Mouse (Mus musculus) cerebellum, adult 11-12 months (tissue): ENCODE measurements around the gene Gabbr2.
A peak's percentile ranks its signal among the peaks of the same experiment; 100 is the strongest.

ENCODE experiments used
- DNase-seq: peaks from one replicate; pipeline ENCODE4 v3.0.0; 2022

The Gabbr2 gene

GRCm38 (mm10) chr4:46991016-46991958, at the start of gene Gabbr2:
TSS of gene Gabbr2 (minus strand) at chr4:46991873.
- DNase-seq, result peak; percentile 87

GRCm38 (mm10) chr4:47039586-47039985, 47.9 kb upstream of the Gabbr2 start:
- no peak for DNase-seq

- DNase-seq, result peak; percentile 73
Observed at GRCm38 (mm10) chr4:47037321-47037657, 45.6 kb upstream of the Gabbr2 start.

- DNase-seq, result peak; percentile 57
Observed at GRCm38 (mm10) chr4:47036486-47037320, 45.0 kb upstream of the Gabbr2 start.

GRCm38 (mm10) chr4:47035536-47035935, 43.9 kb upstream of the Gabbr2 start:
- DNase-seq, result no peak

GRCm38 (mm10) chr4:47032171-47032570, 40.5 kb upstream of the Gabbr2 start:
- no peak for DNase-seq

GRCm38 (mm10) chr4:47028791-47029190, 37.1 kb upstream of the Gabbr2 start:
- no peak for DNase-seq

- no peak for DNase-seq
Observed at GRCm38 (mm10) chr4:47023949-47024348, 32.3 kb upstream of the Gabbr2 start.

- DNase-seq, result no peak
Observed at GRCm38 (mm10) chr4:47022804-47023603, 31.3 kb upstream of the Gabbr2 start.

- no peak for DNase-seq
Observed at GRCm38 (mm10) chr4:47020563-47020962, 28.9 kb upstream of the Gabbr2 start.

GRCm38 (mm10) chr4:47015156-47015555, 23.5 kb upstream of the Gabbr2 start:
- DNase-seq, result no peak

GRCm38 (mm10) chr4:47012476-47012875, 20.8 kb upstream of the Gabbr2 start:
- DNase-seq, result no peak

GRCm38 (mm10) chr4:47010400-47011231, 18.9 kb upstream of the Gabbr2 start:
- DNase-seq, result no peak

GRCm38 (mm10) chr4:47000626-47001395, 9.1 kb upstream of the Gabbr2 start:
- no peak for DNase-seq

- no peak for DNase-seq
Observed at GRCm38 (mm10) chr4:46997969-46998368, 6.3 kb upstream of the Gabbr2 start.

GRCm38 (mm10) chr4:46992827-46993473, 1.3 kb upstream of the Gabbr2 start:
- no peak for DNase-seq

- no peak for DNase-seq
Observed at GRCm38 (mm10) chr4:46991959-46992316, 265 bp upstream of the Gabbr2 start.

- DNase-seq, result peak; percentile 63
Observed at GRCm38 (mm10) chr4:46990281-46991015, 1.2 kb downstream of the Gabbr2 start.

GRCm38 (mm10) chr4:46989842-46990241, 1.8 kb downstream of the Gabbr2 start:
- peak; percentile 84 for DNase-seq

GRCm38 (mm10) chr4:46988824-46989223, 2.8 kb downstream of the Gabbr2 start:
- DNase-seq, result no peak
